Mouse (Mus musculus) megakaryocyte, adult 5-6 weeks (primary cell): ENCODE results near the gene Aip. TPM values are rescaled to one million over a fixed set of nuclear protein-coding genes. Genes with fewer than 3 reads are reported as not detected.

ENCODE experiments used
- ATAC-seq: 2 replicates; pipeline ENCODE4 v1.8.0; 2016; ENCODE audit warnings: mild to moderate bottlenecking, inconsistent platforms; ENCODE audit not compliant: poor library complexity, severe bottlenecking
- total RNA-seq, 2 experiments: library from RNA; stranded (forward) in 1 of 2; stranded (reverse) in 1 of 2; fragments of 153-499, 151-499 nt in 1 of 2; fragments of 221-1000, 200-1000 nt in 1 of 2; gene quantifications; 2 replicates each; pipeline versions ENCODE4 v1.2.3 to v1.2.4; 2015 to 2017

The Aip gene
- total RNA-seq, 2 experiments from 2014 or later = 72.5 to 139 TPM

- ATAC-seq = no peak
Observed at GRCm38 (mm10) chr19:4114551-4114950, 11.1 kb downstream of the Aip start.

- ATAC-seq = peak; percentile 36
Observed at GRCm38 (mm10) chr19:4113806-4114230, 11.8 kb downstream of the Aip start.

- peak; percentile 48 for ATAC-seq
Observed at GRCm38 (mm10) chr19:4113186-4113805, 12.4 kb downstream of the Aip start.

GRCm38 (mm10) chr19:4112063-4112960, 13.3 kb downstream of the Aip start:
- ATAC-seq = peak; percentile 80

GRCm38 (mm10) chr19:4108535-4108934, 17.1 kb downstream of the Aip start:
- no peak for ATAC-seq

- ATAC-seq = no peak
Observed at GRCm38 (mm10) chr19:4106654-4107053, 19.0 kb downstream of the Aip start.

- no peak for ATAC-seq
Observed at GRCm38 (mm10) chr19:4104675-4105194, 20.9 kb downstream of the Aip start.

GRCm38 (mm10) chr19:4103792-4104191, 21.9 kb downstream of the Aip start:
- ATAC-seq = no peak

- ATAC-seq = no peak
Observed at GRCm38 (mm10) chr19:4103294-4103693, 22.4 kb downstream of the Aip start.

- ATAC-seq = no peak
Observed at GRCm38 (mm10) chr19:4102626-4103025, 23.0 kb downstream of the Aip start.

GRCm38 (mm10) chr19:4102049-4102448, 23.6 kb downstream of the Aip start:
- no peak for ATAC-seq

GRCm38 (mm10) chr19:4101466-4101865, 24.2 kb downstream of the Aip start:
- no peak for ATAC-seq

- ATAC-seq = no peak
Observed at GRCm38 (mm10) chr19:4100718-4101261, 24.9 kb downstream of the Aip start.

GRCm38 (mm10) chr19:4099837-4100717, 25.6 kb downstream of the Aip start, which contains the start of gene Pitpnm1:
Gene Pitpnm1, plus strand, starts transcription at chr19:4099998.
- ATAC-seq = peak; percentile 23

GRCm38 (mm10) chr19:4099056-4099455, 26.6 kb downstream of the Aip start:
- peak; percentile 46 for ATAC-seq

- 0 out of 2 replicates have a peak, but pooled peaks have one; percentile 4 for ATAC-seq
Observed at GRCm38 (mm10) chr19:4098426-4098825, 27.2 kb downstream of the Aip start.

- peak; percentile 45 for ATAC-seq
Observed at GRCm38 (mm10) chr19:4097441-4097825, 28.2 kb downstream of the Aip start.

- peak; percentile 77 for ATAC-seq
Observed at GRCm38 (mm10) chr19:4096642-4097440, 28.8 kb downstream of the Aip start, which contains the start of gene Cdk2ap2. Gene Cdk2ap2, plus strand, starts transcription at chr19:4097182.

GRCm38 (mm10) chr19:4095802-4096201, 29.9 kb downstream of the Aip start:
- ATAC-seq = no peak
